Mouse (Mus musculus) ES-Bruce4 (cell line): ENCODE data around the gene Mpp2.

Source experiments
- CTCF ChIP-seq: IDR thresholded peaks from one replicate; pipeline ENCODE4 v1.8.1; 2011; ENCODE audit warnings: low read depth, low read length
- EP300 ChIP-seq: IDR thresholded peaks from 2 replicates; pipeline ENCODE4 v1.6.1; 2011; ENCODE audit warnings: low read depth, low read length; ENCODE audit not compliant: insufficient read depth
- POLR2A ChIP-seq: IDR thresholded peaks from one replicate; pipeline ENCODE4 v1.8.1; 2011; ENCODE audit warnings: low read length; ENCODE audit not compliant: insufficient read depth

DNA sequence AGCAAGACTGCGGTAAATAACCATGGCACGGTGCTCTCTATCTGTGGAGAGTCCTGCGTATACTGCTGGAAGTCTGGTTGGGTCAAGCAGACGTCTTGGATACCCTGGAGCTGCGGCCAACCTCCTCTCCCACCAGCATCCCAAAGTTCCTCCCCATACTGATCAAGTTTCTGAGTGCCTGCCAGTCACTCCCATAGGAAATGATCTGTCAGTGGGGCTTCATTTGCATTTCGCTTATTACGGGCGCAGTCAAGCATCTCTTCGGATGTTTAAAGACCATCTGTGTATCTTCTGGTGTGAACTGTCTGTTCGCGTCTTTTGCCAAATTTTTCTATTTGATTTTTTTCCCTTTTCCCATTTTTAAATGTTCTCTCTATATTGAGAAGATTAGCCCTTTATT lies 18.7 kb downstream of the Mpp2 start:
- no peak for TF ChIP-seq CTCF
- TF ChIP-seq POLR2A = no peak
- TF ChIP-seq EP300 = no peak
